Mouse (Mus musculus) heart, postnatal 14 days (tissue): ENCODE measurements around the gene Tfpt. TPM values are rescaled to one million over a fixed set of nuclear protein-coding genes. Genes with fewer than 3 reads are reported as not detected.

Experiments used
- DNase-seq, 2 experiments: peaks; one replicate each; pipeline ENCODE4 v3.0.0; 2021 to 2022
- intact Hi-C: fragments of 180-260 bp; cut with DNase I; formaldehyde crosslinking; loops from one replicate; pipeline ENCODE4 v1.15.1; 2025
- long read RNA-seq, 2 experiments: library from polyadenylated mRNA; stranded (forward); transcript quantifications; one replicate each; pipeline ENCODE4 v2.0.0; 2021
- total RNA-seq, 2 experiments: library from RNA; stranded (reverse); gene quantifications; 2 replicates each; pipeline ENCODE4 v1.2.3; 2021

Gene Tfpt
- total RNA-seq, result 10 to 100 TPM; 15.1 to 16.9 TPM
- long read RNA-seq, experiment 1, partial matches to known transcripts, result 0 of 8 reads
- long read RNA-seq, experiment 1, other reads (novel, unspliced or antisense), result 0 of 8 reads
- long read RNA-seq, experiment 2, transcript Tfpt-204 (6 exons, 1,091 nt), result major isoform, 7 of 17 reads
- long read RNA-seq, experiment 2, transcript Tfpt-202 (6 exons, 1,166 nt), result minor isoform, 6 of 17 reads
- long read RNA-seq, experiment 2, partial matches to known transcripts, result 2 of 17 reads
- long read RNA-seq, experiment 2, other reads (novel, unspliced or antisense), result 2 of 17 reads

- intact Hi-C loops, result loop anchor here (1.0 to 5.0 kb wide), 2 partner anchors 13 to 72 kb away; partner anchors contain the start of genes Ndufa3 and Rps9
- DNase-seq, result peak; percentile 89 to 91
Measured at GRCm38 (mm10) chr7:3629543-3630477, at the start of gene Tfpt, which contains the start of gene Prpf31. Tfpt (minus strand) TSS chr7:3629929. Prpf31 (plus strand) TSS chr7:3629985.

DNA sequence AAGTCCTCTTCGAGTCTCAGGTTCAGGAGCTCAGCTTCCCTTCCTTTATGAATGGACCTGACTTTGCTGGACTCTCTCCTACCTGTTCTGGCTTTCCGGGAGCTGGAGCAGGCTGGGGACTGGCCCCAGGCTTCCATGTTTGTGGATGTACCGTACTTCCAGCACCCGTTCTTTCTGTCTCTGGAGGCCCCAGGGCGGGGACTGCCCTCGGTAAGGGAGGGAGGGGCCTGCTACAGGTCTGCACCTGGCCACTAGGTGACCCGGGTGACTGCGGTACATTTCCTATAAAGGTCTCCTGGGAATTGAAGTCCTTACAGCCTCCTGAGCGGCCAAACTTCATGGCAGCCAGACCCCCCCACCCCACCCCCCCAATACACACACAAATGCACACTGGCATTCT is 47.6 kb upstream of the Tfpt start, which contains the start of gene Tmc4:
Tmc4 (minus strand) TSS at position 212 of the 400 bp plus-strand sequence.
- no peak for DNase-seq
- intact Hi-C loops, result no loop called here

- DNase-seq, result no peak
Measured at GRCm38 (mm10) chr7:3676371-3676770, 46.6 kb upstream of the Tfpt start.

GRCm38 (mm10) chr7:3675228-3675548 is 45.5 kb upstream of the Tfpt start:
- intact Hi-C loops, result loop anchor here (2.0 kb wide), 1 partner anchor 16 kb away; no protein-coding TSS in a partner anchor

More at GRCm38 (mm10) chr7:3676371-3676770, 46.6 kb upstream of the Tfpt start:
- intact Hi-C loops, result no loop called here

DNA sequence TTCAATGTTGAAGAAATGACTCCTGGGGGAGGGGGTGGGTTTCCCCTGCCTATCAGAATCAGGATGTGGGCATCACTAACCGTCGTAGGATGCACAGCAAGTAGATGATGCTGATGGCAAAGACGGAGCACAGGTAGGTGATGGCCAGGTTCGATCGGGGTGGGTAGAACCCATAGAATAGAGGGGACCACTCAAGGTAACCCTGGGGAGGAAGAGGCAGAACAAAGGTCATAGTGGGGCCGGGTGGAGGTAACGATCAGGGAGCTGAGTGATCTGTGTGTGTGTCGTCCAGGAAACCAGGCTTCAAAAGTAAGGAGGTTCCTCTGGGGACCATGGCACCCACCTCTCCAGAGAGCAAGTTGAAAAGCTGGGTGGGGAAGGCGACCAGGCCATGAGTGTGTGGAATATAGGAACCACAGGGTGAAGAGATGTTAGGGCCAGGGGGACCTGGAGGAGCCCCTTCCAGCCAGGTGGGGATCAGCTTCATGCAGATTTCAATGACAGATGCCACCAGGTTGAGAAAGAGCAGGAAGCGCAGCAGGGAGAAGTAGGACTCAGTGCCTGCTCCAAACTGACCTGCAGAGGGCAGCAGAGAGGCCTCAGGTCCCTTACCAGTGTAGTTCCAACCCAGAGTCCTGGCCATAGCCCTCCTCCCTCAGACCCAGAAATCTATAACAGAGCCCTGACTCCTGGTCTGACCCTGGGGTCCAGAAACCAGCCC is 44.9 kb upstream of the Tfpt start:
- peak; percentile 84 to 93 for DNase-seq
- intact Hi-C loops, result loop anchor here (2.0 to 5.0 kb wide), 3 partner anchors 16 to 798 kb away; no protein-coding TSS in a partner anchor

More at GRCm38 (mm10) chr7:3675228-3675548, 45.5 kb upstream of the Tfpt start:
- no peak for DNase-seq

- intact Hi-C loops, result loop anchor here (5.0 to 10.0 kb wide), 2 partner anchors 60 to 478 kb away; no protein-coding TSS in a partner anchor
- no peak for DNase-seq
Measured at GRCm38 (mm10) chr7:3666921-3667391, 37.2 kb upstream of the Tfpt start.

- intact Hi-C loops, result loop anchor here (5.0 to 10.0 kb wide), 2 partner anchors 58 to 479 kb away; no protein-coding TSS in a partner anchor
Measured at GRCm38 (mm10) chr7:3665215-3666114, 35.7 kb upstream of the Tfpt start, which contains the start of gene Leng1. Leng1 (minus strand) TSS chr7:3665840.

GRCm38 (mm10) chr7:3664524-3665214 is 34.9 kb upstream of the Tfpt start:
- intact Hi-C loops, result loop anchor here (5.0 to 10.0 kb wide), 2 partner anchors 57 to 480 kb away; no protein-coding TSS in a partner anchor
- peak in 1 of 2 experiments; percentile 23 for DNase-seq

More at GRCm38 (mm10) chr7:3665215-3666114, 35.7 kb upstream of the Tfpt start, which contains the start of gene Leng1:
- peak; percentile 94 to 96 for DNase-seq

- intact Hi-C loops, result no loop called here
Measured at GRCm38 (mm10) chr7:3658578-3658977, 28.8 kb upstream of the Tfpt start.

GRCm38 (mm10) chr7:3656966-3657365 is 27.2 kb upstream of the Tfpt start:
- intact Hi-C loops, result no loop called here
- no peak for DNase-seq

More at GRCm38 (mm10) chr7:3658578-3658977, 28.8 kb upstream of the Tfpt start:
- DNase-seq, result no peak

GRCm38 (mm10) chr7:3646641-3647040 is 16.9 kb upstream of the Tfpt start:
- intact Hi-C loops, result loop anchor here (2.0 kb wide), 1 partner anchor 16 kb away; no protein-coding TSS in a partner anchor

GRCm38 (mm10) chr7:3646188-3646587 is 16.5 kb upstream of the Tfpt start:
- DNase-seq, result no peak
- intact Hi-C loops, result loop anchor here (2.0 kb wide), 1 partner anchor 17 kb away; no protein-coding TSS in a partner anchor

More at GRCm38 (mm10) chr7:3646641-3647040, 16.9 kb upstream of the Tfpt start:
- DNase-seq, result no peak

DNA sequence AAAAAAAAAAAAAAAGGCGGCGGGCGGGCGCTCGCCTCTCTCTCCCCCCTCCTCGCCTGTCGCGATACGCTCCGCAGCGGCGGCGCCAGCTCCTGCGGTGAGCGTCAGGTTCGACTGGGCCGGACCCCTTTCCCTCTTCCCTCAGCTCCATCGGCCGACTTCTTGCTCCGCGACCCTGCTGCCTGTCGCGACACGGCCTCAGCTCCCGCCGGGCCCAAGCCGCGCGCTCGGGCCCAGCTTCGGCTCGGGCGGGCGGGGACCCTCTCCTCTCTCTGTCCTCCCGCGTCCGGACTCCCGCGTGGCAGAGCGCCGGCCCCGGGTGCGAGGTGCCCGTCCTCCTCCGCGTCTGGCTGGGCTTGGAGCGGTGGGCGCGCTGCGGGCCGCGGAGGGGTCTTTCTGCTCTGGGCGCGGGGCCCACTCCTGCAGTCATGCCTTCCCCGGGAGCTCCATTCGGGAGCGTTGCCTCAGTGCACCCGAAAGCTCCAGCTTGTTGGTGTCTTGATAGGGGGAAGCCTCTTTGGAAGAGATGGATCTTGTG is 15.8 kb upstream of the Tfpt start:
- intact Hi-C loops, result loop anchor here (2.0 kb wide), 2 partner anchors 17 to 47 kb away; partner anchors contain the start of genes Mboat7 and Tsen34

DNA sequence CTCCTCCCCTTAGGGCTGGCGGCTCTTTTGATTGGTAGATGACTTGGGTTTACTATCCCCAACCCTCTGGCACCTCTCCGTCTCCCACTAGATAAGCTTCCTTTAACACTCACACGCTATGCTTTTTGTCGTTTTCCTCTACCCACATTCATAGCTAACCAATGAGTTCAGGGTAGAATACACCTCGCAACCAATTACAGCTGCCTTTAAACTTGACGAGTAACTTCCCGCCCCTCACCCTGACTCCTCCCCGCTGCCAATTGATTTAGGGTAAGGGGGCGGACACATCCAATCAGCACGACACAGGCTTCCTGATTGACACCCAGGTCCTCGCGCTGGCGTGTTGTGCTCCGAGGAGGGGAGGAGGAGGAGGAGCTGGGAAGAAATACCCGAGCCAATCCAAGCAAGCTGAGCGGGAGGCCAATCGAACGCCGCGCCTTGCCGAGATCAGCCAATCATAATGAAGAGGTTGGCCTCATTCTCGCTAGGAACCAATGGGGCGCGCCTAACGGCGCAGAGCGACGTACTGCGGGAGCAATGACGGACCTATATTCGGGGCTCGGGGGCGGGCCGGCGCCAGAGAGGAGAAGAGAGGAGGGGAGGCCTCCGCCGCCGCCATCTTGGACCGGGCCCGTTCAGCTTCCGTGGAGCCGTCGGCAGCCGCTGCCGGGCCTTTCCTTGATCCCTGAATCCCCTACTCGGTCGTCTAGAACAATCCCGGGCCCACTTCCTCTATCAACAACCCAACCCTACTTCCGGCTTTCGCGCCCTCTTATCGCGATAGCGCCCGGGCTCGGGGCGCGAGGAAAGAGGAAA is 15.2 kb upstream of the Tfpt start, which contains the start of gene Cnot3:
Cnot3 (plus strand) TSS at position 597 of the 816 bp plus-strand sequence.
- DNase-seq, result peak; percentile 94 to 95
- intact Hi-C loops, result loop anchor here (2.0 kb wide), 1 partner anchor 48 kb away; the partner anchor contains the start of genes Mboat7 and Tsen34

More for the DNA sequence above, 15.8 kb upstream of the Tfpt start:
- no peak for DNase-seq

GRCm38 (mm10) chr7:3644348-3644671 is 14.6 kb upstream of the Tfpt start:
- intact Hi-C loops, result loop anchor here (2.0 kb wide), 1 partner anchor 48 kb away; the partner anchor contains the start of genes Mboat7 and Tsen34
- no peak for DNase-seq

- DNase-seq, result no peak
- intact Hi-C loops, result loop anchor here (2.0 kb wide), 1 partner anchor 49 kb away; the partner anchor contains the start of genes Mboat7 and Tsen34
Measured at GRCm38 (mm10) chr7:3643843-3644242, 14.1 kb upstream of the Tfpt start.
